Mouse (Mus musculus) intestine, embryonic 16.5 days (tissue): ENCODE measurements around the gene Spata25. TPM values are rescaled to one million over a fixed set of nuclear protein-coding genes. Genes with fewer than 3 reads are reported as not detected.
"Not testable (repeated sequence)": the region's sequence is repeated elsewhere in the genome, so short reads cannot be mapped to it uniquely, and the experiment has no call there.

Experiments
- ATAC-seq: fragments of 200-750 bp; cut with Nextera tagmentation; 2 replicates; pipeline ENCODE4 v1.8.0; 2017; ENCODE audit warnings: moderate TSS enrichment, moderate library complexity
- H3K27ac ChIP-seq: fragments of 300-500 bp; sonication (generic); 2 replicates; pipeline ENCODE4 v1.5.1; 2014; ENCODE audit warnings: mild to moderate bottlenecking, low read length
- H3K27me3 ChIP-seq: fragments of 300-500 bp; sonication (generic); replicated peaks from 2 replicates; pipeline ENCODE4 v1.6.1; 2014; ENCODE audit warnings: low read length, control low read depth, mixed read lengths; ENCODE audit not compliant: control insufficient read depth, insufficient read depth
- H3K36me3 ChIP-seq: fragments of 300-500 bp; sonication (generic); 2 replicates; pipeline ENCODE4 v1.6.1; 2014; ENCODE audit warnings: low read length, control low read depth; ENCODE audit not compliant: control insufficient read depth, insufficient read depth
- H3K4me1 ChIP-seq: fragments of 300-500 bp; sonication (generic); 2 replicates; pipeline ENCODE4 v1.6.1; 2014; ENCODE audit warnings: low read length, control low read depth, mixed read lengths; ENCODE audit not compliant: control insufficient read depth, insufficient read depth
- H3K4me2 ChIP-seq: fragments of 300-500 bp; sonication (generic); 2 replicates; pipeline ENCODE4 v1.6.1; 2014; ENCODE audit warnings: low read depth, low read length, control low read depth
- H3K4me3 ChIP-seq: fragments of 300-500 bp; sonication (generic); 2 replicates; pipeline ENCODE4 v1.5.1; 2014; ENCODE audit warnings: mild to moderate bottlenecking, low read length
- H3K9ac ChIP-seq: fragments of 300-500 bp; sonication (generic); 2 replicates; pipeline ENCODE4 v1.6.1; 2014; ENCODE audit warnings: low read depth, low read length
- H3K9me3 ChIP-seq: fragments of 300-500 bp; sonication (generic); 2 replicates; pipeline ENCODE4 v1.6.1; 2016; ENCODE audit warnings: low read length, control low read depth; ENCODE audit not compliant: control insufficient read depth
- WGBS: fragments of 180-500 bp; shearing (Covaris S2); extraction: QIAGEN DNeasy Blood & Tissue Kit; methylation state at CpG from one replicate; pipeline ENCODE4 v1.1.7; 2014; 5-methylcytosine and 5-hydroxymethylcytosine counted together
- polyA plus RNA-seq: library from polyadenylated mRNA; unstranded; fragments of >200 nt; fragmentation: Nextera tagmentation; extraction: Ambion mirVana; gene quantifications from 2 replicates; pipeline ENCODE4 v1.2.1, GENCODE M21; 2015

Gene Spata25
- polyA plus RNA-seq = not detected in 2 replicates

- no peak within 1 kb of the TSS for H3K4me3 ChIP-seq
- peaks cover 18% of the 10 kb centered on the region for H3K36me3 ChIP-seq
- no peaks in the 10 kb centered on the region for H3K9me3 ChIP-seq
- ATAC-seq = no peak
- no peak within 1 kb of the TSS for H3K27ac ChIP-seq
- 85% methylated on average over 6 of the region's 6 CpGs for WGBS
- no peak within 1 kb of the TSS for H3K4me2 ChIP-seq
- H3K9ac ChIP-seq = no peak within 1 kb of the TSS
- H3K4me1 ChIP-seq = peaks cover 9% of the 10 kb centered on the region
- H3K27me3 ChIP-seq = no peaks in the 10 kb centered on the region
These were observed at the start of gene Spata25 for GRCm38 (mm10) chr2:164828437-164828836. Gene Spata25, minus strand, starts transcription at chr2:164828537.

DNA sequence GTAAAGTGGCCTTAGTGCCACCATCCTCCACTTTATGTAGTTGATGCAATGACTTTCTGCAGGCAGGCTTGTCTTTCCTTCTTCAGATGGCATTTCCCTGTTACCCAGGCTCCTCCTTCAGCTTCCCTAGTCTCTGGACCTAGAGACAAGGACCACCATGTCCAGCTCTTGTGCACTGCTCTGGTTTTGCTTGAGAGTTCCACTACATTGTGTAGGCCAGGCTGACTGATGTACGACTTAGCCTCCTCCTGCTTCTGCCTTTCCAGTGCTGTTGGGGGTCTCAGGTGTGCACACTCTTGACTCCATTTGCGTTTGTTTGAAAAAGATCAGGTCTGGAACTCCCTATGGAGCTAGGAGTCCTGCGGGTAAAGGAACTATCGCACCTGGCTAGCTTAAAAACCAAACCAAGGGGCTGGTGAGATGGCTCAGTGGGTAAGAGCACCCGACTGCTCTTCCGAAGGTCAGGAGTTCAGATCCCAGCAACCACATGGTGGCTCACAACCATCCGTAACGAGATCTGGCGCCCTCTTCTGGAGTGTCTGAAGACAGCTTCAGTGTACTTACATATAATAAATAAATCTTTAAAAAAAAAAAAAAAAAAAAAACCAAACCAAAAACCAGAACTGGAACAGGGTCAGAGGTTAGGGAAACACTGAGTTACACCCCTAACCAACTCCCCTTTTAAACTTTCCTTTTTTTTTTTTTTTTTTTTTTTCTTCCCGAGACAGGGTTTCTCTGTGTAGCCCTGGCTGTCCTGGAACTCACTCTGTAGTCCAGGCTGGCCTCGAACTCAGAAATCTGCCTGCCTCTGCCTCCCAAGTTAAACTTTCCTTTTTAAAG is 49.3 kb upstream of the Spata25 start:
- not testable (repeated sequence) for H3K4me2 ChIP-seq, H3K36me3 ChIP-seq, H3K9ac ChIP-seq, H3K9me3 ChIP-seq, ATAC-seq, H3K27me3 ChIP-seq
- 80% methylated on average over 11 of the region's 11 CpGs for WGBS
- H3K4me1 ChIP-seq = peaks cover 32% of the 10 kb centered on the region
- H3K4me3 ChIP-seq = peak overlapping the region; percentile 87
- H3K27ac ChIP-seq = peak overlapping the region; percentile 100; the same call in 1 of the 2 replicates

DNA sequence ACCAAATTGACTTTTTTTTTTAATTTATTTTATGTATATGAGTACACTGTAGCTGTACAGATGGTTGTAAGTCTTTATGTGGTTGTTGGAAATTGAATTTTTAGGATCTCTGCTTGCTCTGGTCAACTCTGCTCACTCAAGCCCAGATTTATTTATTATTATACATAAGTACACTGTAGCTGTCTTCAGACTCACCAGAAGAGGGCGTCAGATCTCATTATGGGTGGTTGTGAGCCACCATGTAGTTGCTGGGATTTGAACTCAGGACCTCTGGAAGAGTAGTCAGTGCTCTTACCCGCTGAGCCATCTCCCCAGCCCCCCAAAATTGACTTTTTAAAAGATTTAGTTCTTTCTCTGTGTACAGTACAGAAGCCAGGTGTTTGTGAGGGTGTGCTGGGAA is 47.3 kb upstream of the Spata25 start:
- H3K4me2 ChIP-seq, ATAC-seq, H3K9ac ChIP-seq, H3K27ac ChIP-seq, H3K27me3 ChIP-seq, H3K4me3 ChIP-seq, H3K36me3 ChIP-seq, H3K9me3 ChIP-seq: not testable (repeated sequence)
- peaks cover 26% of the 10 kb centered on the region for H3K4me1 ChIP-seq
- 41% methylated on average over 2 of the region's 2 CpGs for WGBS

DNA sequence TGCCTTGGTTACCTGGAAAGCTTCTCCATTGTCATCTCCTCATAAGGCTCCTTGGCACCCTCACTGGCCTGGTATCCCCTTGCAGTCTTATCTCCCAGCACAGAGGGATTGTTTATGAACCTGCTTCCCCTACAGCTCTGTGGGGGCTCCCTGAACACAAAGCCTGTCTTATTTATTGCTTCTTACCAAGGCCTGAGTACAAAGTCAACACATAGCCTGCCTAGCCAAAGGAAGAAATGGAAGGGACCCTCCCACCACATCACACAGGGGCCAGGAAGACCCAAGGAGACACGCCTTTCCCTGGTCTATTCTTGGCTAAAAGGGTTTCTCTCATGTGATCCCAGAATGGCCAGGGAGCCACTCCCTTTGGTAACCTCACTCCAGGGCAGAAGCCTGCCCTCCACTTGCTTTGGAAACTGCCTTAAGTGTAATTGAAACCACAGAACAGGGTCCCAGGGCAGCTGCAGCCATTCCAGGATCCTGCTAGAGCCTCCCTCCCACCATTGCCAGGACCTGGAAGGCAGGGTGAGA is 46.0 kb upstream of the Spata25 start:
- Histone ChIP-seq H3K9ac (peak overlapping the region; percentile 17; the same call in 1 of the 2 replicates), H3K4me3 (no peak overlapping the region), H3K9me3 (no peaks in the 10 kb centered on the region), H3K36me3 (no peaks in the 10 kb centered on the region), H3K4me2 (no peak overlapping the region), H3K4me1 (peaks cover 20% of the 10 kb centered on the region), H3K27me3 (no peaks in the 10 kb centered on the region), H3K27ac (peak overlapping the region; percentile 82)
- peak; percentile 30 for ATAC-seq
- WGBS = 19% methylated on average over 1 of the region's 1 CpGs

GRCm38 (mm10) chr2:164873621-164874020 is 45.3 kb upstream of the Spata25 start:
- Histone ChIP-seq H3K36me3 (no peaks in the 10 kb centered on the region), H3K9me3 (no peaks in the 10 kb centered on the region), H3K27ac (peak overlapping the region; percentile 82), H3K4me2 (no peak overlapping the region), H3K4me3 (no peak overlapping the region), H3K9ac (0 out of 2 replicates have a peak overlapping the region, but pooled peaks have one; percentile 17), H3K27me3 (no peaks in the 10 kb centered on the region), H3K4me1 (peaks cover 20% of the 10 kb centered on the region)
- WGBS = 41% methylated on average over 3 of the region's 3 CpGs
- no peak for ATAC-seq

DNA sequence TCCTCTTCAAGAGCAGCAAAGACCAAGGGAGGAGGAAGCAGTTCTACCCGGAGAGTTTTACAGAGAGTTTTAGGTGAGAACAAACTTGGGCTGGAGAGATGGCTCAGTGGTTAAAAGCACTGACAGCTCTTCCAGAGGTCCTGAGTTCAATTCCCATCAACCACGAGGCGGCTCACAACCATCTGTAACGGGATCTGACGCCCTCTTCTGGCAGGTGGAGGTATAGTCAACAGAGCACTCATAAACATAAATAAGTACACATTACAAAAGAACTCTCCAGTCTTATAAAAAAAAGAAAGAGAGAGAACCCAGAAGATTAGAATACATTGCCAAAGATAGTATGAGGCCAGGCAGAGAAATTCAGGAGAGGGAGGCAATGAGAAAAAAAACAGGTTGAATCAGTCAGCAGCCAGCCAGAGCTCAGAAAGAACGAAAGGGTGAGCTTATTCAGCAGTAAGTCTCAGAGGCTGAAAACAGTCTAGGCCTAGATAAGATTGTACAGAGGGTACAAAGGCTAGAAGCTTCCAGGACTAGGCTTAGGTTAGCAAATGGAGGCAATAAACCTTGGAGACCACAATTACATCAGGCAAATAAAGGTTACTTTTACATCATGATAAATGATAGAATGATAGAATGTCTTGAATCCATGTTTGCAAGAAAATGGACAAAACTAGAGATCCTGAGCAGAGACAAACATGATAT is 43.4 kb upstream of the Spata25 start:
- Histone ChIP-seq H3K36me3 (no peaks in the 10 kb centered on the region), H3K4me1 (peaks cover 23% of the 10 kb centered on the region), H3K27me3 (no peaks in the 10 kb centered on the region), H3K4me2 (no peak overlapping the region), H3K4me3 (no peak overlapping the region), H3K27ac (peak overlapping the region; percentile 45; the same call in 1 of the 2 replicates), H3K9me3 (no peaks in the 10 kb centered on the region), H3K9ac (no peak overlapping the region)
- 58% methylated on average over 6 of the region's 6 CpGs for WGBS
- ATAC-seq = peak; percentile 56

- Histone ChIP-seq H3K27ac (no peak overlapping the region), H3K9me3 (no peaks in the 10 kb centered on the region), H3K4me3 (no peak overlapping the region), H3K4me1 (peaks cover 10% of the 10 kb centered on the region), H3K9ac (no peak overlapping the region), H3K4me2 (no peak overlapping the region), H3K27me3 (no peaks in the 10 kb centered on the region), H3K36me3 (no peaks in the 10 kb centered on the region)
- no peak for ATAC-seq
- 61% methylated on average over 7 of the region's 7 CpGs for WGBS
These were observed 40.2 kb upstream of the Spata25 start for GRCm38 (mm10) chr2:164868491-164868890.

GRCm38 (mm10) chr2:164867566-164867965 is 39.2 kb upstream of the Spata25 start:
- Histone ChIP-seq H3K4me2 (no peak overlapping the region), H3K9ac (no peak overlapping the region), H3K36me3 (no peaks in the 10 kb centered on the region), H3K27ac (peak overlapping the region; percentile 65), H3K27me3 (no peaks in the 10 kb centered on the region), H3K9me3 (no peaks in the 10 kb centered on the region), H3K4me1 (peaks cover 12% of the 10 kb centered on the region), H3K4me3 (no peak overlapping the region)
- WGBS = 93% methylated on average over 7 of the region's 7 CpGs
- no peak for ATAC-seq
